Mouse (Mus musculus) CH12.LX (cell line): Measurements from ENCODE around the gene Yars. TPM values are rescaled to one million over a fixed set of nuclear protein-coding genes. Genes with fewer than 3 reads are reported as not detected.

Experiments
- DNase-seq: peaks from one replicate; pipeline ENCODE4 v3.0.0-alpha.2; 2013; ENCODE audit errors: extremely low read depth
- H3K27ac ChIP-seq: 2 replicates; pipeline ENCODE4 v1.5.1; 2012; ENCODE audit warnings: low read depth, mild to moderate bottlenecking, control low read depth, moderate library complexity; ENCODE audit not compliant: insufficient read depth
- H3K27me3 ChIP-seq: replicated peaks from 2 replicates; pipeline ENCODE3; 2012; ENCODE audit warnings: inconsistent platforms
- H3K36me3 ChIP-seq, 2 experiments: replicated peaks in 1 of 2; 2 replicates each; pipeline versions ENCODE3 to v1.6.1; 2012; ENCODE audit warnings: inconsistent platforms in 1 of 2, low read length in 1 of 2, mild to moderate bottlenecking in 1 of 2, mixed read lengths in 1 of 2, moderate library complexity in 1 of 2; ENCODE audit not compliant: control insufficient read depth in 1 of 2, insufficient read depth in 1 of 2
- H3K4me1 ChIP-seq, 2 experiments: 2 replicates each; pipeline ENCODE4 v1.6.1; 2012; ENCODE audit warnings: inconsistent platforms in 1 of 2, moderate library complexity in 1 of 2; ENCODE audit not compliant: insufficient read depth in 2 of 2, control insufficient read depth in 1 of 2
- H3K4me2 ChIP-seq: 2 replicates; pipeline ENCODE4 v1.6.1; 2012; ENCODE audit warnings: low read depth, mild to moderate bottlenecking, control low read depth; ENCODE audit not compliant: poor library complexity, insufficient read depth, severe bottlenecking
- H3K4me3 ChIP-seq, 3 experiments: fragments of 150-350 bp in 1 of 3; sonication (generic) in 1 of 3; replicated peaks in 1 of 3; 2 replicates each; pipeline versions ENCODE3 to v1.5.1; 2011 to 2012; ENCODE audit warnings: low read depth in 2 of 3, low read length in 2 of 3, mild to moderate bottlenecking in 2 of 3, moderate library complexity in 2 of 3, control low read depth in 1 of 3, improper control_type of control experiment in 1 of 3, inconsistent platforms in 1 of 3, mixed read lengths in 1 of 3; ENCODE audit not compliant: poor library complexity in 1 of 3
- H3K79me2 ChIP-seq: replicated peaks from 2 replicates; pipeline ENCODE4 v1.6.1; 2012; ENCODE audit warnings: mild to moderate bottlenecking, moderate library complexity; ENCODE audit not compliant: control insufficient read depth, poor library complexity, insufficient read depth, severe bottlenecking; ENCODE audit errors: extremely low read depth
- H3K9ac ChIP-seq: 2 replicates; pipeline ENCODE4 v1.6.1; 2012; ENCODE audit warnings: low read depth, mild to moderate bottlenecking, control low read depth, moderate library complexity; ENCODE audit not compliant: insufficient read depth
- H3K9me3 ChIP-seq: replicated peaks from 2 replicates; pipeline ENCODE3; 2012; ENCODE audit warnings: low read length, inconsistent platforms, mixed read lengths
- E2F4 ChIP-seq: IDR thresholded peaks from 2 replicates; pipeline ENCODE4 v1.6.1; 2011; ENCODE audit warnings: low read depth, low read length, improper control_type of control experiment; ENCODE audit not compliant: insufficient replicate concordance
- MXI1 ChIP-seq: IDR thresholded peaks from 2 replicates; pipeline ENCODE4 v1.6.1; 2011; ENCODE audit warnings: mild to moderate bottlenecking, low read depth, low read length, improper control_type of control experiment
- PAX5 ChIP-seq: IDR thresholded peaks from 2 replicates; pipeline ENCODE4 v1.6.1; 2012; ENCODE audit warnings: low read length, inconsistent platforms, mixed read lengths
- POLR2AphosphoS2 ChIP-seq: IDR thresholded peaks from 2 replicates; pipeline ENCODE4 v1.6.1; 2011; ENCODE audit warnings: low read depth, low read length, improper control_type of control experiment
- RAD21 ChIP-seq: IDR thresholded peaks from 2 replicates; pipeline ENCODE4 v1.6.1; 2011; ENCODE audit warnings: low read depth, mild to moderate bottlenecking, low read length, improper control_type of control experiment, moderate library complexity
- TBP ChIP-seq: conservative IDR thresholded peaks from 2 replicates; pipeline ENCODE4 v1.6.1; 2011; ENCODE audit warnings: low read depth, low read length, improper control_type of control experiment
- TCF12 ChIP-seq: IDR thresholded peaks from 2 replicates; pipeline ENCODE4 v1.6.1; 2014; ENCODE audit warnings: low read depth, mild to moderate bottlenecking, inconsistent platforms, low read length, improper control_type of control experiment
- dilution Hi-C: fragments of 300-500 bp; cut with MboI; formaldehyde crosslinking; loops from 2 replicates; pipeline ENCODE4 v1.14.3; 2020; ENCODE audit warnings: low sequenced_read_pairs; ENCODE audit not compliant: extremely low pct_unique_long_range_greater_than_20kb, extremely low pct_ligation_motif_present
- in situ Hi-C: fragments of 300-500 bp; cut with MboI; formaldehyde crosslinking; loops from 3 replicates; pipeline ENCODE4 v1.14.3; 2019; ENCODE audit warnings: low sequenced_read_pairs, low pct_ligation_motif_present, low pct_unique_long_range_greater_than_20kb, mixed read lengths
- polyA plus RNA-seq: library from polyadenylated mRNA; unstranded; fragments of >175 nt; gene quantifications from 2 replicates; pipeline ENCODE4 v1.2.1, GENCODE M21; 2012; ENCODE audit warnings: low read depth; ENCODE audit not compliant: insufficient read length
- total RNA-seq, 2 experiments: library from RNA; depleted of rRNA; stranded (reverse); fragments of 300-350 nt in 1 of 2; fragments of >200 nt in 1 of 2; gene quantifications; 2 replicates each; pipeline ENCODE4 v1.2.3; 2012 to 2014

Gene Yars
- total and polyA plus RNA-seq, 3 experiments, result 96.3 to 207 (median 180) TPM

DNA sequence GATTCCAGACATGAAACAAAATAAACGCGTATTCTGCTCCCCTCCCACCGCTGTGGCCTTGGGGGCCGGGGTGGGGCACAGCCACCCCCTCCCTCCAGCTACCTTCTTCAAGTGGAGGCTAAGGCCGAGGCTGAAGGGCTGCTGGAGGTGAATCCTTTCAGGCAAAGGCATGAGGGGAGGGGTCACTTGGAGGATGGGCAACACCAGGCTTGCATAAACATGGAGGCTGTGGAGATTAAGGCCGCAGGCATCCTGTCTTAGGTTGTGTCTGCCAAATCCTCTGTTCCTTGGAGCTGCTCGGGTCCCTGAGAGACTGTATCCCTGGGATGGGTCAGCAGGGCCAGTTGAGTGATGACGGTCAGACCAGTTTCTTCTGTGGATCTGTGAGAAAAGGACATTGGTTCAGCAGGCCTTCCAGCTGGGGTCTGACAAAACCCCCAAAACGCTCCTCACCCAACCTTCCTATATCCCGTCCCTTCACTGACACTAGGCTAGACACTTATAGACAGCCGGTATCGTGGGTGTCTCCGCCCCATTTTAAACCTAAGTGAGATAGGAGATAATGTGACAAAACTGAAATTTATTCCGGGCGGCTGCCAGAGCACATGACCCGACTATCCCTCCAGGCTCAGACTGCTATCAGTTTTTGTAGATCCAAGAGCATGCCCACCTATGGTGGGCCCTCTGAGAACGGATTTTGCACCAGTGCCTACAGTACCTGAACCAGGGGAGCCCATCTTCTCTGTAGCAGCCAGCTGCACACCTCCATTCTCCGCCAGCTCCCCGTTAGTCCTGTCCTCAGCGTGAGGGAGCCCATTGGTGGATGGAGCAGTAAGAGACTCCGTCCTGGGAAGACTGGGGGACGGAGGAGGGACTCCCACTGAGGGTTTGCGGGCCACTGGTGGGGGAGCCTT is 31.8 kb downstream of the Yars start:
- Histone ChIP-seq H3K79me2 (no peaks in the 10 kb centered on the region), H3K4me2 (no peak overlapping the region), H3K9ac (no peak overlapping the region), H3K27ac (no peak overlapping the region), H3K4me1 (no peaks in the 10 kb centered on the region), H3K27me3 (no peaks in the 10 kb centered on the region), H3K4me3 (no peak overlapping the region), H3K36me3 (peaks cover 34 to 68% of the 10 kb centered on the region in 2 experiments), H3K9me3 (no peaks in the 10 kb centered on the region)
- dilution Hi-C loops (no loop called here), in situ Hi-C loops (loop anchor here (5.0 kb wide), 1 partner anchor 36 kb away; no protein-coding TSS in a partner anchor)
- DNase-seq, result no peak
- TF ChIP-seq POLR2AphosphoS2, result 0 out of 2 replicates have a peak, but pooled peaks have one; percentile 20
- TF ChIP-seq RAD21, result no peak
- TF ChIP-seq TCF12, result no peak
- no peak for TF ChIP-seq PAX5

- dilution Hi-C loops, result no loop called here
- no peak for DNase-seq
- Histone ChIP-seq H3K27ac (no peak overlapping the region), H3K9ac (no peak overlapping the region), H3K27me3 (no peaks in the 10 kb centered on the region), H3K36me3 (peaks cover 25 to 58% of the 10 kb centered on the region in 2 experiments), H3K4me3 (no peak overlapping the region), H3K9me3 (no peaks in the 10 kb centered on the region), H3K4me2 (no peak overlapping the region), H3K4me1 (no peaks in the 10 kb centered on the region), H3K79me2 (no peaks in the 10 kb centered on the region)
- in situ Hi-C loops, result loop anchor here (5.0 kb wide), 1 partner anchor 35 kb away; no protein-coding TSS in a partner anchor
- TF ChIP-seq TBP, result no peak
- no peak for TF ChIP-seq MXI1
- no peak for TF ChIP-seq E2F4
Observed at GRCm38 (mm10) chr4:129222019-129222925, 32.7 kb downstream of the Yars start.
